Mouse (Mus musculus) MEL (cell line): ENCODE data around the gene Mum1. TPM values are rescaled to one million over a fixed set of nuclear protein-coding genes. Genes with fewer than 3 reads are reported as not detected.

ENCODE experiments used
- DNase-seq: peaks from one replicate; pipeline ENCODE4 v3.0.0; 2011; ENCODE audit warnings: low read depth, low spot score
- H3K27ac ChIP-seq: 2 replicates; pipeline ENCODE4 v1.5.1; 2012; ENCODE audit warnings: low read depth, mild to moderate bottlenecking, control low read depth, low read length, moderate library complexity; ENCODE audit not compliant: control insufficient read depth
- H3K27me3 ChIP-seq, 2 experiments: fragments of 150-350 bp in 1 of 2; sonication (generic) in 1 of 2; 2 replicates each; pipeline ENCODE4 v1.6.1; 2012; ENCODE audit warnings: low read length in 2 of 2, mild to moderate bottlenecking in 2 of 2, improper control_type of control experiment in 1 of 2, moderate library complexity in 1 of 2; ENCODE audit not compliant: insufficient read depth in 2 of 2, control insufficient read depth in 1 of 2
- H3K36me3 ChIP-seq, 2 experiments: 2 replicates each; pipeline ENCODE4 v1.6.1; 2012 to 2014; ENCODE audit warnings: low read length in 2 of 2, improper control_type of control experiment in 1 of 2, inconsistent platforms in 1 of 2, mild to moderate bottlenecking in 1 of 2; ENCODE audit not compliant: insufficient read depth in 2 of 2, control insufficient read depth in 1 of 2
- H3K4me1 ChIP-seq, 2 experiments: fragments of 150-350 bp in 1 of 2; sonication (generic) in 1 of 2; 2 replicates each; pipeline ENCODE4 v1.6.1; 2012; ENCODE audit warnings: low read length in 2 of 2, improper control_type of control experiment in 1 of 2, mild to moderate bottlenecking in 1 of 2; ENCODE audit not compliant: insufficient read depth in 2 of 2, control insufficient read depth in 1 of 2
- H3K4me3 ChIP-seq, 2 experiments: fragments of 150-350 bp in 1 of 2; sonication (generic) in 1 of 2; 2 replicates each; pipeline ENCODE4 v1.5.1; 2012; ENCODE audit warnings: low read depth in 2 of 2, low read length in 2 of 2, mild to moderate bottlenecking in 2 of 2, moderate library complexity in 2 of 2, control low read depth in 1 of 2, improper control_type of control experiment in 1 of 2; ENCODE audit not compliant: control insufficient read depth in 1 of 2, insufficient read depth in 1 of 2
- H3K79me2 ChIP-seq: 2 replicates; pipeline ENCODE4 v1.6.1; 2012; ENCODE audit warnings: mild to moderate bottlenecking, low read length, moderate library complexity; ENCODE audit not compliant: control insufficient read depth, poor library complexity, insufficient read depth
- H3K9ac ChIP-seq: 2 replicates; pipeline ENCODE4 v1.6.1; 2012; ENCODE audit warnings: low read depth, mild to moderate bottlenecking, control low read depth, low read length, moderate library complexity; ENCODE audit not compliant: control insufficient read depth, poor library complexity, severe bottlenecking
- H3K9me3 ChIP-seq: fragments of 150-350 bp; sonication (generic); replicated peaks from 2 replicates; pipeline ENCODE4 v1.6.1; 2012; ENCODE audit warnings: mild to moderate bottlenecking, low read length, improper control_type of control experiment, moderate library complexity; ENCODE audit not compliant: insufficient read depth
- CHD2 ChIP-seq: IDR thresholded peaks from 2 replicates; pipeline ENCODE4 v1.6.1; 2011; ENCODE audit warnings: low read length, improper control_type of control experiment
- E2F4 ChIP-seq: IDR thresholded peaks from 2 replicates; pipeline ENCODE4 v1.6.1; 2011; ENCODE audit warnings: low read depth, low read length, improper control_type of control experiment, borderline replicate concordance
- GABPA ChIP-seq: IDR thresholded peaks from 2 replicates; pipeline ENCODE4 v1.6.1; 2012; ENCODE audit warnings: low read depth, mild to moderate bottlenecking, inconsistent platforms, low read length, improper control_type of control experiment, moderate library complexity
- HCFC1 ChIP-seq: IDR thresholded peaks from 2 replicates; pipeline ENCODE4 v1.6.1; 2012; ENCODE audit warnings: low read depth, mild to moderate bottlenecking, inconsistent platforms, low read length, improper control_type of control experiment, moderate library complexity
- JUND ChIP-seq: IDR thresholded peaks from 2 replicates; pipeline ENCODE4 v1.6.1; 2011; ENCODE audit warnings: low read depth, mild to moderate bottlenecking, improper control_type of control experiment, low read length
- MAX ChIP-seq: IDR thresholded peaks from 2 replicates; pipeline ENCODE4 v1.6.1; 2011; ENCODE audit warnings: low read length, improper control_type of control experiment
- MEF2A ChIP-seq: IDR thresholded peaks from 2 replicates; pipeline ENCODE4 v1.6.1; 2014; ENCODE audit warnings: low read depth, mild to moderate bottlenecking, inconsistent platforms, low read length, improper control_type of control experiment; ENCODE audit not compliant: poor library complexity, insufficient replicate concordance, severe bottlenecking; ENCODE audit errors: extremely low read depth
- NELFE ChIP-seq: IDR thresholded peaks from 2 replicates; pipeline ENCODE4 v1.6.1; 2011; ENCODE audit warnings: low read depth, low read length, improper control_type of control experiment
- NRF1 ChIP-seq: IDR thresholded peaks from 2 replicates; pipeline ENCODE4 v1.6.1; 2014; ENCODE audit warnings: low read depth, mild to moderate bottlenecking, inconsistent platforms, low read length, improper control_type of control experiment, moderate library complexity; ENCODE audit not compliant: poor library complexity, insufficient read depth, severe bottlenecking
- POLR2AphosphoS2 ChIP-seq: IDR thresholded peaks from 2 replicates; pipeline ENCODE4 v1.6.1; 2011; ENCODE audit warnings: low read length, improper control_type of control experiment
- POLR2AphosphoS5 ChIP-seq: IDR thresholded peaks from 2 replicates; pipeline ENCODE4 v1.6.1; 2012; ENCODE audit warnings: low read depth, borderline replicate concordance, mild to moderate bottlenecking, inconsistent platforms, low read length, moderate library complexity, mixed read lengths
- SIN3A ChIP-seq: IDR thresholded peaks from 2 replicates; pipeline ENCODE4 v1.6.1; 2012; ENCODE audit warnings: low read length, improper control_type of control experiment, inconsistent platforms
- SMC3 ChIP-seq: IDR thresholded peaks from 2 replicates; pipeline ENCODE4 v1.6.1; 2011; ENCODE audit warnings: low read depth, low read length, improper control_type of control experiment
- TBP ChIP-seq: IDR thresholded peaks from 2 replicates; pipeline ENCODE4 v1.8.0; 2011; ENCODE audit warnings: low read depth, low read length, improper control_type of control experiment
- TCF12 ChIP-seq: IDR thresholded peaks from 2 replicates; pipeline ENCODE4 v1.6.1; 2014; ENCODE audit warnings: low read depth, mild to moderate bottlenecking, inconsistent platforms, low read length, improper control_type of control experiment, moderate library complexity
- UBTF ChIP-seq: IDR thresholded peaks from 2 replicates; pipeline ENCODE4 v1.6.1; 2012; ENCODE audit warnings: low read depth, mild to moderate bottlenecking, inconsistent platforms, low read length, improper control_type of control experiment, moderate library complexity, borderline replicate concordance; ENCODE audit not compliant: insufficient read depth
- ZKSCAN1 ChIP-seq: IDR thresholded peaks from 2 replicates; pipeline ENCODE4 v1.6.1; 2012; ENCODE audit warnings: low read depth, mild to moderate bottlenecking, inconsistent platforms, low read length, improper control_type of control experiment, moderate library complexity
- ZMIZ1 ChIP-seq: IDR thresholded peaks from 2 replicates; pipeline ENCODE4 v1.6.1; 2012; ENCODE audit warnings: low read depth, mild to moderate bottlenecking, inconsistent platforms, low read length, improper control_type of control experiment, moderate library complexity
- polyA plus RNA-seq, 2 experiments: library from polyadenylated mRNA; stranded (reverse) in 1 of 2; unstranded in 1 of 2; fragments of >175 nt in 1 of 2; fragments of >200 nt in 1 of 2; gene quantifications; 2 replicates each; pipeline versions ENCODE4 v1.2.1 to v1.2.4; 2012; ENCODE audit warnings: low replicate concordance in 2 of 2, low read depth in 1 of 2; ENCODE audit not compliant: insufficient read length in 2 of 2, insufficient read depth in 1 of 2, missing spikeins in 1 of 2
- total RNA-seq: library from RNA; depleted of rRNA; stranded (reverse); fragments of 300-350 nt; gene quantifications from 2 replicates; pipeline ENCODE4 v1.2.3, GENCODE M21; 2012

Gene Mum1
- total and polyA plus RNA-seq, 3 experiments: 34.0 to 55.2 (median 35.3) TPM

- no peaks in the 10 kb centered on the region for H3K9me3 ChIP-seq
- H3K27ac ChIP-seq: no peak overlapping the region
- H3K36me3 ChIP-seq: no peaks in the 10 kb centered on the region; a peak in 1 of 4 replicates
- no peak for TF ChIP-seq JUND
- TF ChIP-seq SMC3: no peak
- no peak for TF ChIP-seq MEF2A
- no peak for TF ChIP-seq NRF1
- no peak for TF ChIP-seq UBTF
- no peaks in the 10 kb centered on the region for H3K27me3 ChIP-seq
- DNase-seq: no peak
- no peaks in the 10 kb centered on the region for H3K4me1 ChIP-seq
- no peaks in the 10 kb centered on the region for H3K79me2 ChIP-seq
- H3K9ac ChIP-seq: no peak overlapping the region
- H3K4me3 ChIP-seq: no peak overlapping the region
Measured at GRCm38 (mm10) chr10:80237020-80237419, 10.8 kb downstream of the Mum1 start.

GRCm38 (mm10) chr10:80238306-80238705 lies 12.1 kb downstream of the Mum1 start:
- H3K4me3 ChIP-seq: no peak overlapping the region
- H3K27ac ChIP-seq: no peak overlapping the region
- TF ChIP-seq POLR2AphosphoS2 (no peak), TCF12 (no peak), SIN3A (no peak), MAX (no peak), CHD2 (no peak), POLR2AphosphoS5 (no peak), ZKSCAN1 (no peak), NELFE (no peak), GABPA (no peak), JUND (no peak), TBP (no peak), E2F4 (no peak), ZMIZ1 (no peak), SMC3 (no peak), MEF2A (no peak), HCFC1 (no peak)
- TF ChIP-seq, all 39 proteins: peak for 0
- Histone ChIP-seq H3K36me3 (no peaks in the 10 kb centered on the region; a peak in 1 of 4 replicates), H3K79me2 (no peaks in the 10 kb centered on the region), H3K4me1 (no peaks in the 10 kb centered on the region), H3K9me3 (no peaks in the 10 kb centered on the region), H3K9ac (no peak overlapping the region), H3K27me3 (no peaks in the 10 kb centered on the region)
- DNase-seq: no peak
